Mouse (Mus musculus): ENCODE results near the gene Trip10.

DNA sequence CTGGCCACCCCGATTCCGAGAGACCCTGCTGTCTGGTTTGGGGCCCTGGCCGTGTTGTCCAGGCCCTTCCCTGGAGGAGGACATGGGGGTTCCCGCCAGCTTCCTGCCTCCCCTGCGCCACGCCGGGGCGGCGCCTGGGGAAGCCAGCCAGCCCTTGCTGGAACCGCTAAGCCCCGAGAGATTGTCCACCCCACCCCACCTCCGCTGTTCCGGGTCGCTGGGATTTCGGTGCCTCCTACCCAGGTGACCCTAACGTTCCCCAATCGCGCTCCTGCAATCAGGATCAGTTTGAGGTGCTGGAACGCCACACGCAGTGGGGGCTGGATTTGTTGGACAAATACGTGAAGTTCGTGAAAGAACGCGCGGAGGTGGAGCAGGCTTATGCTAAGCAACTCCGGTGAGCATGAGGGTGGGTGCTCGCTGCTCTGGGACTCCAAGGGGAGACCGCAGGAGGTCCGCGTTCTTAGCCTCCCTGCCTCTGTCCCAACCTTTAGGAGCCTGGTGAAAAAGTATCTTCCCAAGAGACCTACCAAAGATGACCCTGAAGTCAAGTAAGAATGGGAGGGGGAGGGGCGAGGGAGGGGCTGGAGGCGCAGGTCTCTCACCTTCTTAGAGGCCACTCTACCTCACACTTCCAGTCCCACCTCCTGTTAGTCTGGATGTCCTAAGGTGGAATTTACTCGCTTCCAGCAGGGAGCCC lies 1.4 kb downstream of the Trip10 start:
- TF ChIP-seq CTCF (IDR thresholded peaks at IDR 0.05; ENCODE audit: low read depth, low read length) (no peak), POLR2AphosphoS5 (IDR thresholded peaks at IDR 0.05; ENCODE audit: insufficient replicate concordance, low read depth, low read length) (no peak), GATA1 (IDR thresholded peaks at IDR 0.05; ENCODE audit: borderline replicate concordance, low read length) (no peak), TAL1 (conservative IDR thresholded peaks at IDR 0.05; ENCODE audit: low read depth, low read length) (no peak), GATA2 (IDR thresholded peaks at IDR 0.05; ENCODE audit: borderline replicate concordance, low read depth, low read length) (no peak)
